Mouse (Mus musculus) Muller cell, postnatal 12 days (primary cell): Measurements from ENCODE around the gene Dnm3.

ENCODE experiments used
- DNase-seq: peaks from one replicate; pipeline ENCODE4 v3.0.0-alpha.2; 2015; ENCODE audit errors: inconsistent ontology term

Gene Dnm3

GRCm38 (mm10) chr1:162124396-162124795, 353.4 kb downstream of the Dnm3 start:
- DNase-seq = no peak

GRCm38 (mm10) chr1:162121441-162122200, 356.2 kb downstream of the Dnm3 start:
- no peak for DNase-seq

GRCm38 (mm10) chr1:162109437-162109813, 368.4 kb downstream of the Dnm3 start:
- DNase-seq = peak; percentile 36

- no peak for DNase-seq
Measured at GRCm38 (mm10) chr1:162108726-162109436, 369.0 kb downstream of the Dnm3 start.

- DNase-seq = no peak
Measured at GRCm38 (mm10) chr1:162108181-162108671, 369.6 kb downstream of the Dnm3 start.

GRCm38 (mm10) chr1:162107011-162107606, 370.7 kb downstream of the Dnm3 start:
- no peak for DNase-seq

- no peak for DNase-seq
Measured at GRCm38 (mm10) chr1:162100961-162101830, 376.6 kb downstream of the Dnm3 start.

GRCm38 (mm10) chr1:162100033-162100820, 377.6 kb downstream of the Dnm3 start:
- no peak for DNase-seq

GRCm38 (mm10) chr1:162099203-162099602, 378.6 kb downstream of the Dnm3 start:
- no peak for DNase-seq

GRCm38 (mm10) chr1:162094523-162095272, 383.1 kb downstream of the Dnm3 start:
- DNase-seq = no peak

GRCm38 (mm10) chr1:162093806-162094522, 383.9 kb downstream of the Dnm3 start:
- peak; percentile 86 for DNase-seq

- DNase-seq = peak; percentile 32
Measured at GRCm38 (mm10) chr1:162092899-162093659, 384.8 kb downstream of the Dnm3 start.

GRCm38 (mm10) chr1:162092401-162092800, 385.4 kb downstream of the Dnm3 start:
- DNase-seq = no peak

- DNase-seq = no peak
Measured at GRCm38 (mm10) chr1:162083886-162084478, 393.9 kb downstream of the Dnm3 start.

GRCm38 (mm10) chr1:162083354-162083753, 394.5 kb downstream of the Dnm3 start:
- no peak for DNase-seq

GRCm38 (mm10) chr1:162082711-162083110, 395.1 kb downstream of the Dnm3 start:
- no peak for DNase-seq

GRCm38 (mm10) chr1:162081693-162082372, 396.0 kb downstream of the Dnm3 start:
- peak; percentile 15 for DNase-seq

- DNase-seq = no peak
Measured at GRCm38 (mm10) chr1:162079989-162080388, 397.8 kb downstream of the Dnm3 start.
